Mouse (Mus musculus) heart, postnatal 0 days (tissue): ENCODE results near the gene Tmem39b. TPM values are rescaled to one million over a fixed set of nuclear protein-coding genes. Genes with fewer than 3 reads are reported as not detected.

ENCODE experiments used
- ATAC-seq: fragments of 200-750 bp; cut with Nextera tagmentation; 2 replicates; pipeline ENCODE4 v1.8.0; 2017; ENCODE audit warnings: low read depth, moderate number of reproducible peaks, moderate library complexity; ENCODE audit not compliant: insufficient read depth
- DNase-seq: peaks from one replicate; pipeline ENCODE4 v3.0.0-alpha.2; 2016; ENCODE audit warnings: low spot score
- H3K27ac ChIP-seq: fragments of 300-500 bp; sonication (generic); 2 replicates; pipeline ENCODE4 v1.5.1; 2014; ENCODE audit warnings: low read depth, mild to moderate bottlenecking
- H3K27me3 ChIP-seq: fragments of 300-500 bp; sonication (generic); 2 replicates; pipeline ENCODE4 v1.6.1; 2014; ENCODE audit warnings: low read length, mixed read lengths; ENCODE audit not compliant: control insufficient read depth, insufficient read depth
- H3K36me3 ChIP-seq: fragments of 300-500 bp; sonication (generic); replicated peaks from 2 replicates; pipeline ENCODE4 v1.6.1; 2014; ENCODE audit warnings: low read length, mixed read lengths; ENCODE audit not compliant: control insufficient read depth, insufficient read depth
- H3K4me1 ChIP-seq: fragments of 300-500 bp; sonication (generic); 2 replicates; pipeline ENCODE4 v1.6.1; 2014; ENCODE audit warnings: antibody characterized with exemption; ENCODE audit not compliant: control insufficient read depth, insufficient read depth
- H3K4me2 ChIP-seq: fragments of 300-500 bp; sonication (generic); 2 replicates; pipeline ENCODE4 v1.6.1; 2014; ENCODE audit warnings: low read depth, mild to moderate bottlenecking, low read length, moderate library complexity
- H3K4me3 ChIP-seq: fragments of 300-500 bp; sonication (generic); 2 replicates; pipeline ENCODE4 v1.5.1; 2014; ENCODE audit warnings: low read depth, low read length
- H3K9ac ChIP-seq: fragments of 300-500 bp; sonication (generic); replicated peaks from 2 replicates; pipeline ENCODE4 v1.6.1; 2014; ENCODE audit warnings: low read depth, low read length, mixed read lengths
- H3K9me3 ChIP-seq: fragments of 300-500 bp; sonication (generic); replicated peaks from 2 replicates; pipeline ENCODE4 v1.6.1; 2016; ENCODE audit warnings: low read length; ENCODE audit not compliant: control insufficient read depth
- CTCF ChIP-seq: IDR thresholded peaks from 2 replicates; pipeline ENCODE4 v1.5.1; 2016; ENCODE audit warnings: antibody characterized with exemption, control low read depth, low read depth
- EP300 ChIP-seq: IDR thresholded peaks from 2 replicates; pipeline ENCODE4 v1.6.1; 2016; ENCODE audit warnings: antibody characterized with exemption, low read depth
- WGBS: fragments of 180-500 bp; shearing (Covaris S2); extraction: QIAGEN DNeasy Blood & Tissue Kit; methylation state at CpG from one replicate; pipeline ENCODE4 v1.1.7; 2014; 5-methylcytosine and 5-hydroxymethylcytosine counted together
- microRNA-seq: library from miRNA; unstranded; fragments of <30 nt; microRNA quantifications from one replicate; pipeline ENCODE4, GENCODE M21; 2016
- polyA plus RNA-seq: library from polyadenylated mRNA; unstranded; fragments of >200 nt; fragmentation: Nextera tagmentation; extraction: Ambion mirVana; gene quantifications from 2 replicates; pipeline ENCODE4 v1.2.1, GENCODE M21; 2015
- total RNA-seq: library from RNA; depleted of rRNA; stranded (reverse); fragments of >200 nt; gene quantifications from 2 replicates; pipeline ENCODE4 v1.2.3, GENCODE M21; 2014; ENCODE audit warnings: low replicate concordance; rRNA removed

The Tmem39b gene
- total and polyA plus RNA-seq, 2 experiments from 2014 or later: 3.9 to 11.8 TPM

DNA sequence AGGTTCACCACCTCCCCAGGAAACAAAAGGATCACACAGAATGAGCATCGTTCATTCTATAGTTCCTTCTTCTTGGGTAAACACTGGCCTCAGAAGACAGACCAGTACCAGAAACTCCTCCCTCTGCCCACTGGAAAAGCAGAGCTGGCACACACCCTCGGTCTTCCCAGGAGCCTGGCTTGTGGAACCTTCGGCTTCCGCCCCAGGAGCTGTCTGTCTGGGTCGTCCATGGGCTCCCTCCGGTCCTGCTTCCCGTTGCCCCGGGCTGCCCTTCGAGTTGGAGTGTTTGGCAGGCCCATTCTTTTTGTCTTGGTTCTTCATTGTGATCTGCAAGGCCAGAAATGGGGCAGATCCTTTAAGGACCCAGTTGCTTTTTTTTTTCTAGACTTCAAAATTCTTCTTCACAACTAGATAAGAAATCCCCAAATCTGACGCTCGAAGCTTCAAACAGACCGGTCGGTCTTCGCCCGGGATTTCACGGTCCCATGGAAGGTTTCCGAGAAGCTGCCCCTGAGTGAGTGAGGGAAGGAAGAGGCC lies 56.5 kb downstream of the Tmem39b start:
- 3% methylated on average over 17 of the region's 17 CpGs for WGBS
- no peak for ATAC-seq

DNA sequence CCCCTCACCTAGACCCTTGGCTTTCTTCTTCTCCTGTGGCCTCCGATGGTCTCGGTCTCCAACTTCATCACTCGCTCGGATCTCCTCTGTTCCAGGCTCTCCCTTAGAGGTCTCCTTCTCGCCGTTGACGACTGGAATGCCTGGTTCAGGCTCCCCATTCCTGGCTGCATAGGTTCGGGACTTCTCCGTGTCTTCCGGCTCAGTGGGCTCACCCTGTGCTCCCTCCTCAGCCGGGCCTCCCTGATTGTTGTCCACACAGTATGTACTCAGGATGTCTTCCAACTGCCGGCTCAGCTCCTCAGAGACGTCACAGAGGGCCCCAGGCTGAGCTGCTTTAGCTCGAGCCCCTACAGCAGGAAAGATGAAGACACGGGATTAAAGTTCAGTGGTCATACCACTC lies 57.4 kb downstream of the Tmem39b start:
- WGBS: 75% methylated on average over 15 of the region's 15 CpGs
- no peak for TF ChIP-seq CTCF
- no peak for TF ChIP-seq EP300

More for the DNA sequence above, 56.5 kb downstream of the Tmem39b start:
- Histone ChIP-seq H3K4me2 (peak overlapping the region; percentile 91), H3K9ac (peak overlapping the region; percentile 75), H3K9me3 (no peaks in the 10 kb centered on the region), H3K27ac (peak overlapping the region; percentile 92), H3K4me3 (peak overlapping the region; percentile 72), H3K36me3 (peaks cover 38% of the 10 kb centered on the region), H3K4me1 (peaks cover 21% of the 10 kb centered on the region), H3K27me3 (no peaks in the 10 kb centered on the region)
- DNase-seq: peak; percentile 34
- TF ChIP-seq EP300 (no peak), CTCF (no peak)

DNA sequence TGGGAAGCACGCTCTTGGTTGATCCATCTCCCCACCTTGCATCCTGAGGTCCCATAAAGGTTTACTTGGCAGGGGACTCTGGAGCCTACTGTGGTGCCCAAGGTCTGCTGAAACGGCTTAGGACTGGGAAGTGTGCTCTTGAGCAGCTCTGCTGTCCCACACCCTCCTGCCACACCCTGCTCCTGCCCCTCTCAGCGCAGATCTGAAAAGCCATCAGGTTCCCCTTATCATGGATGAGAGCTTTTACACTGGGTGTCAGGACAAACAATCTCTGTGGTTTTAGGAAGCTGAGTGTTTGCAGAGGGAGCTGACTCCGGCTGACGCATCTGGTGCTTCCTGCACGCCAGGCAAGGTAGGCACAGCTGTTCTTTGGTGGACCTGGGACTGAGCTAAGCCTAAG lies 62.8 kb downstream of the Tmem39b start:
- no peak overlapping the region for H3K4me2 ChIP-seq
- ATAC-seq (no peak), DNase-seq (no peak)
- TF ChIP-seq CTCF (no peak), EP300 (no peak)
- 92% methylated on average over 6 of the region's 6 CpGs for WGBS
- H3K9me3 ChIP-seq: no peaks in the 10 kb centered on the region
- H3K36me3 ChIP-seq: peaks cover 96% of the 10 kb centered on the region
- no peaks in the 10 kb centered on the region for H3K27me3 ChIP-seq
- H3K27ac ChIP-seq: no peak overlapping the region
- H3K4me1 ChIP-seq: peaks cover 8% of the 10 kb centered on the region; the same call in 1 of the 2 replicates
- no peak overlapping the region for H3K4me3 ChIP-seq
- H3K9ac ChIP-seq: no peak overlapping the region

More for the DNA sequence above, 57.4 kb downstream of the Tmem39b start:
- peaks cover 43% of the 10 kb centered on the region for H3K36me3 ChIP-seq
- H3K4me2 ChIP-seq: peak overlapping the region; percentile 91
- peaks cover 21% of the 10 kb centered on the region for H3K4me1 ChIP-seq
- no peak overlapping the region for H3K27ac ChIP-seq
- no peaks in the 10 kb centered on the region for H3K9me3 ChIP-seq
- H3K9ac ChIP-seq: 0 out of 2 replicates have a peak overlapping the region, but pooled peaks have one; percentile 11
- no peaks in the 10 kb centered on the region for H3K27me3 ChIP-seq
- no peak for DNase-seq
- no peak for ATAC-seq
- H3K4me3 ChIP-seq: peak overlapping the region; percentile 72; the same call in 1 of the 2 replicates

DNA sequence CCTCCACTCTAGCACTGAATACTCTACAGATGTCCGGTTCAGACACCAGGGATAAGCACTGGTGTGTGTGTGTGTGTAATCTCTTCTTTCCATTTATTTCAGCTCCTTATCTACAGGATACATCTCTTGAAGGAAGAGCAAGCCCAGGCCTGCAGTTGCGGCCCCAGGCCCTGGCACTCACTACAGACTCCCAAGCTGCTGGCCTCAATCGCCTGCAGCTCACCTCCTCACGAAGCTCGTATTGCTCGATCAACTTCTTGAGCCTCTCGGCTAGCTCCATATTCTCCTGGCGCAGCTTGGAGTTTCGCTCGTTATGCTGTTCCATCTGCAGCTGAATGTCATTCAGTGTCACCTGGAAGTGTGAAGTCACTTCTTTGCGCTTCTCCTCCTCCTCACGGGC lies 64.8 kb downstream of the Tmem39b start:
- Histone ChIP-seq H3K36me3 (peaks cover 98% of the 10 kb centered on the region), H3K27ac (no peak overlapping the region), H3K4me1 (no peaks in the 10 kb centered on the region), H3K9ac (no peak overlapping the region), H3K4me2 (no peak overlapping the region), H3K27me3 (no peaks in the 10 kb centered on the region), H3K4me3 (no peak overlapping the region), H3K9me3 (no peaks in the 10 kb centered on the region)
- DNase-seq: no peak
- TF ChIP-seq EP300: no peak
- no peak for TF ChIP-seq CTCF
- WGBS: 86% methylated on average over 12 of the region's 12 CpGs
- ATAC-seq: no peak

DNA sequence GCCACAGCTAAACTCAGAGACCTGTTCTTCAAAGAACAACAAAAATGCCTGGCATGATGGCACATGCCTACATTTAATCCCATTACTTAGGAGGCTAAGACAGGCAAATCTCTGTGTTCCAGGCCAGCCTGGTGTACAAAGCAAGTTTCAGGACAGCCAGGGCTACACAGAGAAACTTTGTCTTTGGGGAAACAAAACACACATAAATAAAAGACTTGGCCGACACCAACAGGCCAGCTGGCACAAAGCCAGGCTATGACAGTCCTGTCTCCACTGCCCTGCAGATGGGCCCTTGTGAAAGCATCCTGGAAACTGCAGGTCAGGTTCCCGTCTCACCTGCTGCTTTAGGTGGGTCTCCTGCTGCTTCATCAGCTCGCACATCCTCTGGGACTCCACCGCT lies 65.7 kb downstream of the Tmem39b start:
- no peak overlapping the region for H3K27ac ChIP-seq
- H3K27me3 ChIP-seq: no peaks in the 10 kb centered on the region
- H3K36me3 ChIP-seq: peaks cover 98% of the 10 kb centered on the region
- ATAC-seq (no peak), DNase-seq (no peak)
- H3K4me1 ChIP-seq: no peaks in the 10 kb centered on the region
- 61% methylated on average over 4 of the region's 4 CpGs for WGBS
- TF ChIP-seq EP300 (no peak), CTCF (no peak)
- no peak overlapping the region for H3K4me2 ChIP-seq
- no peak overlapping the region for H3K4me3 ChIP-seq
- H3K9ac ChIP-seq: no peak overlapping the region
- no peaks in the 10 kb centered on the region for H3K9me3 ChIP-seq

Small RNA genes lying within 50 kb of the gene (microRNA-seq; reads per million reads assigned to microRNA genes)
- not detected for gene Mir7016

Other genes with a start within 250 kb of the Tmem39b start
- gene Bsdc1, start 235.3 kb downstream of the Tmem39b start, total RNA-seq: 46.3 and 58.4 TPM in 2 replicates
- 18.7 and 20.1 TPM in 2 replicates for gene Bsdc1, start 235.3 kb downstream of the Tmem39b start, polyA plus RNA-seq
- gene Tssk3, start 205.8 kb downstream of the Tmem39b start, total RNA-seq: not detected in 2 replicates
- gene Tssk3, start 205.8 kb downstream of the Tmem39b start, polyA plus RNA-seq: not detected in 2 replicates
- not detected in 2 replicates for gene Fam229a, start 205.6 kb downstream of the Tmem39b start, total RNA-seq
- 0.22 and 0.52 TPM in 2 replicates for gene Fam229a, start 205.6 kb downstream of the Tmem39b start, polyA plus RNA-seq
- 183 and 192 TPM in 2 replicates for gene Marcksl1, start 183.3 kb downstream of the Tmem39b start, total RNA-seq
- gene Marcksl1, start 183.3 kb downstream of the Tmem39b start, polyA plus RNA-seq: 135 and 138 TPM in 2 replicates
- gene Hdac1, start 154.1 kb downstream of the Tmem39b start, total RNA-seq: 25.8 and 34.5 TPM in 2 replicates
- gene Hdac1, start 154.1 kb downstream of the Tmem39b start, polyA plus RNA-seq: 73.6 and 77.9 TPM in 2 replicates
- gene Lck, start 123.2 kb downstream of the Tmem39b start, total RNA-seq: 2.0 and 8.9 TPM in 2 replicates
- 0.71 and 0.99 TPM in 2 replicates for gene Lck, start 123.2 kb downstream of the Tmem39b start, polyA plus RNA-seq
- 4.6 and 6.2 TPM in 2 replicates for gene Fam167b, start 118.3 kb downstream of the Tmem39b start, total RNA-seq
- gene Fam167b, start 118.3 kb downstream of the Tmem39b start, polyA plus RNA-seq: 6.1 and 6.2 TPM in 2 replicates
- gene Eif3i, start 96.2 kb downstream of the Tmem39b start, total RNA-seq: 408 and 443 TPM in 2 replicates
- gene Eif3i, start 96.2 kb downstream of the Tmem39b start, polyA plus RNA-seq: 169 and 172 TPM in 2 replicates
- 108 and 115 TPM in 2 replicates for gene Tmem234, start 96.2 kb downstream of the Tmem39b start, total RNA-seq
- 150 and 161 TPM in 2 replicates for gene Tmem234, start 96.2 kb downstream of the Tmem39b start, polyA plus RNA-seq
- gene Dcdc2b, start 82.6 kb downstream of the Tmem39b start, total RNA-seq: 9.8 TPM in 1 of 2 replicates, not detected in the other
- 1.5 and 1.9 TPM in 2 replicates for gene Dcdc2b, start 82.6 kb downstream of the Tmem39b start, polyA plus RNA-seq
- gene Iqcc, start 77.7 kb downstream of the Tmem39b start, total RNA-seq: 6.3 TPM in 2 replicates
- gene Iqcc, start 77.7 kb downstream of the Tmem39b start, polyA plus RNA-seq: 23.0 and 26.3 TPM in 2 replicates
- gene Ccdc28b, start 72.9 kb downstream of the Tmem39b start, total RNA-seq: 41.9 and 55.1 TPM in 2 replicates
- 58.0 and 58.6 TPM in 2 replicates for gene Ccdc28b, start 72.9 kb downstream of the Tmem39b start, polyA plus RNA-seq
- gene Txlna, start 55.8 kb downstream of the Tmem39b start, total RNA-seq: 28.3 and 28.5 TPM in 2 replicates
- gene Txlna, start 55.8 kb downstream of the Tmem39b start, polyA plus RNA-seq: 22.7 and 23.2 TPM in 2 replicates
- 48.8 and 52.3 TPM in 2 replicates for gene Kpna6, start 24.1 kb downstream of the Tmem39b start, total RNA-seq
- gene Kpna6, start 24.1 kb downstream of the Tmem39b start, polyA plus RNA-seq: 9.3 and 10.4 TPM in 2 replicates
- gene Khdrbs1, start 45.5 kb upstream of the Tmem39b start, total RNA-seq: 43.5 and 47.8 TPM in 2 replicates
- gene Khdrbs1, start 45.5 kb upstream of the Tmem39b start, polyA plus RNA-seq: 42.2 and 44.7 TPM in 2 replicates
- 132 and 176 TPM in 2 replicates for gene Ptp4a2, start 114.4 kb upstream of the Tmem39b start, total RNA-seq
- gene Ptp4a2, start 114.4 kb upstream of the Tmem39b start, polyA plus RNA-seq: 407 and 417 TPM in 2 replicates
- gene Spocd1, start 232.4 kb upstream of the Tmem39b start, total RNA-seq: 0.70 TPM in 1 of 2 replicates, not detected in the other
- gene Spocd1, start 232.4 kb upstream of the Tmem39b start, polyA plus RNA-seq: 0.04 and 0.05 TPM in 2 replicates